Mouse (Mus musculus) lung, postnatal 0 days (tissue): Measurements from ENCODE around the gene Ccdc85b. TPM values are rescaled to one million over a fixed set of nuclear protein-coding genes. Genes with fewer than 3 reads are reported as not detected.

ENCODE experiments used
- ATAC-seq: fragments of 200-750 bp; cut with Nextera tagmentation; 2 replicates; pipeline ENCODE4 v1.8.0; 2017; ENCODE audit warnings: moderate library complexity
- DNase-seq: peaks from one replicate; pipeline ENCODE4 v3.0.0-alpha.2; 2016; ENCODE audit warnings: low spot score
- H3K27ac ChIP-seq: fragments of 300-500 bp; sonication (generic); 2 replicates; pipeline ENCODE4 v1.5.1; 2014; ENCODE audit warnings: antibody characterized with exemption, mild to moderate bottlenecking, low read length, mixed read lengths
- H3K27me3 ChIP-seq: fragments of 300-500 bp; sonication (generic); replicated peaks from 2 replicates; pipeline ENCODE4 v1.6.1; 2014; ENCODE audit warnings: low read length, mixed read lengths; ENCODE audit not compliant: insufficient read depth
- H3K36me3 ChIP-seq: fragments of 300-500 bp; sonication (generic); 2 replicates; pipeline ENCODE4 v1.6.1; 2014; ENCODE audit warnings: low read length, mixed read lengths; ENCODE audit not compliant: insufficient read depth
- H3K4me1 ChIP-seq: fragments of 300-500 bp; sonication (generic); 2 replicates; pipeline ENCODE4 v1.6.1; 2014; ENCODE audit warnings: antibody characterized with exemption, low read depth, low read length, mixed read lengths; ENCODE audit not compliant: insufficient read depth
- H3K4me2 ChIP-seq: fragments of 300-500 bp; sonication (generic); replicated peaks from 2 replicates; pipeline ENCODE4 v1.6.1; 2014; ENCODE audit warnings: low read depth, mild to moderate bottlenecking, low read length, moderate library complexity, mixed read lengths
- H3K4me3 ChIP-seq: fragments of 300-500 bp; sonication (generic); 2 replicates; pipeline ENCODE4 v1.5.1; 2014; ENCODE audit warnings: low read depth, low read length
- H3K9ac ChIP-seq: fragments of 300-500 bp; sonication (generic); replicated peaks from 2 replicates; pipeline ENCODE4 v1.6.1; 2014; ENCODE audit warnings: low read depth, mild to moderate bottlenecking
- H3K9me3 ChIP-seq: fragments of 300-500 bp; sonication (generic); 2 replicates; pipeline ENCODE4 v1.6.1; 2016; ENCODE audit warnings: low read length, mixed read lengths
- CTCF ChIP-seq: IDR thresholded peaks from 2 replicates; pipeline ENCODE4 v1.5.1; 2016; ENCODE audit warnings: antibody characterized with exemption, mild to moderate bottlenecking
- EP300 ChIP-seq: IDR thresholded peaks from 2 replicates; pipeline ENCODE4 v1.6.1; 2016; ENCODE audit warnings: antibody characterized with exemption, mild to moderate bottlenecking, control low read depth
- WGBS: fragments of 180-500 bp; shearing (Covaris S2); extraction: QIAGEN DNeasy Blood & Tissue Kit; methylation state at CpG from one replicate; pipeline ENCODE4 v1.1.7; 2014; 5-methylcytosine and 5-hydroxymethylcytosine counted together
- polyA plus RNA-seq: library from polyadenylated mRNA; unstranded; fragments of >200 nt; fragmentation: Nextera tagmentation; extraction: Ambion mirVana; gene quantifications from 2 replicates; pipeline ENCODE4 v1.2.1, GENCODE M21; 2015

Ccdc85b gene
- 14.4 and 18.0 TPM in 2 replicates for polyA plus RNA-seq

DNA sequence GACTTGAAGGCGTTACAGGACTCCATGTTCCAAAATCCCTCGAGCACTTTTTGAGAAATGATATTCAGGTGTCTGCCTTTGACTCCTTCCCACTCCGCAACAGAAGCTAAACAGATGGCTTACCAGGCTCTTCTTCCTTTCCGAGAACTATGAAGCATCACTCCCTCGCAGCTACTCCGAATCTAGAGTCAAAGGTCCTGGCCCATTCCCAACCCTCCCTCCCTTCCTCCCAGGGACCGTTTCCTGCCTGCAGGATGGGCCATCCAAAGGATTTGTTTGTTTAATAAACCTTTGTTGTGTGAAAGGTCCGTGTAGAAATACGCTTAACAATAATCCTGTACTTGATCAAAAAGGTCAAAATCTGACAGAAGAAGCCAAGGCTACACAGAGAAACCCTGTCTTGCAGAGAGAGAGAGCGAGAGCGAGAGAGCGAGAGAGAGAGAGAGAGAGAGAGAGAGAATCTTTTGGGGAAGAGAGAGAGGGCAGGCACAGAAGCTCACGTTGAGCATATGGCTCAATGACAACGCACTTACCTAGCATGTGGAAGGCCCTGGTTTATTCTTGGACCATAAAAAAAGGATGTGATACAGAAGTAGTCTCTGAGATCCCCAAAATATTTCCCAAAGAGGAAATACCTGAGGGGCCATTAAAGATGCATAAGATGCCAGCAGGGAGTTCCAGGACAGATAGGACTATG, at the start of gene Ccdc85b:
Ccdc85b (minus strand) TSS at position 149 of the 697 bp plus-strand sequence.
- H3K4me1 ChIP-seq, result peaks cover 13% of the 10 kb centered on the region
- H3K4me2 ChIP-seq, result peak within 1 kb of the TSS; percentile 98
- peak within 1 kb of the TSS; percentile 92 for H3K27ac ChIP-seq
- ATAC-seq, result peak; percentile 30
- H3K9ac ChIP-seq, result peak within 1 kb of the TSS; percentile 74
- no peaks in the 10 kb centered on the region for H3K27me3 ChIP-seq
- TF ChIP-seq EP300 (peak; percentile 59; the same call in 1 of the 2 replicates), CTCF (no peak)
- peak within 1 kb of the TSS; percentile 79 for H3K4me3 ChIP-seq
- no peak for DNase-seq
- no peaks in the 10 kb centered on the region for H3K9me3 ChIP-seq
- H3K36me3 ChIP-seq, result no peaks in the 10 kb centered on the region; the same call in 1 of the 2 replicates
- WGBS, result 9% methylated on average over 14 of the region's 14 CpGs

DNA sequence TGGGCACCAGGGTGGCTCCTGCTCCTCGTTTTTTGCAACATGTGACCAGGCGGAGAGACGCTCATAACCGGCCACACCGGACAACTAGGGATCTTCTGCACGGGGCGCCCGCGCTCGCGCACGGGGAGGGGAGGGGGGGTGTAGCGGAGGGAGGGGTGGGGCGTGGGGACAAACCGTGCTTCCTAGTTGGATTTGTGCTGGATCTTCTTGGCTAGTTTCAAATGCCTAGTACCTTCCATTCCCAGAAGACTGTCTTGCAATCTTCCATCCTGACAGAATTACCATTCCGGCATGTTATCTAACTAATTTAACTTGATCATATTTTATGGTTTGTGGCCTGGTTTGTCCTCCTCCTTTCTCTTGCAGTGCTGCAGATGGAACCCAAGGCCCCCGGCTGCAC, 46.0 kb upstream of the Ccdc85b start, which contains the start of gene 1700020D05Rik:
1700020D05Rik (minus strand) TSS at position 101 of the 400 bp plus-strand sequence.
- TF ChIP-seq CTCF (no peak), EP300 (no peak)
- Histone ChIP-seq H3K4me2 (no peak within 1 kb of the TSS), H3K36me3 (no peaks in the 10 kb centered on the region), H3K4me3 (no peak within 1 kb of the TSS), H3K27me3 (no peaks in the 10 kb centered on the region), H3K9me3 (no peaks in the 10 kb centered on the region), H3K4me1 (no peaks in the 10 kb centered on the region), H3K27ac (no peak within 1 kb of the TSS), H3K9ac (no peak within 1 kb of the TSS)
- WGBS, result 63% methylated on average over 17 of the region's 17 CpGs
- no peak for DNase-seq
- ATAC-seq, result no peak

DNA sequence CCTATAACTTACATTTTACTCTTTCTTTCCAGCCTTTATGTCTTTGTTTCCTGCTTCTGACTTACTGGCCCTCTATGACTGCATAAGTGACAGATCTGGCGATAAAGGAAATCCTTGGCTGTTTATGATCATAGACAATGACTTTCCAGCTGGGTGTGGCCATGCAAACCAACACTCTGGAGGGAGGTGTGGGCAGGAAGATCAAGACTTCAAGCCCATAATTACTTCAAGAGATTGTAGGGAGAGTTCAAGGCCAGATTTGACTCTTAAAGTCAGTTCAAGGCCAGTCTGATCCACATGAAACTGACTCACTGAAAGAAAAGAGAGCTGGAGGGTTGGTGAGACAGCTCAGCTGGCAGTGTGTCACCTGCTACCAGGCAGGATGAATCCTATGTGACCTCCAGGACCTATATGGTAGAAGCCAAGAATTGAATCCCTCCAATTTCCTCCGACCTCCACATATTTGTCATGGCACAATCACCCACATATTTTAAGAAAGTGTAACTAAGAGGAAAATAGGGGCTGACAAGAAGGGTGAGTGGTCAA, 42.7 kb upstream of the Ccdc85b start:
- DNase-seq (no peak), ATAC-seq (no peak)
- Histone ChIP-seq H3K4me3 (no peak overlapping the region), H3K27me3 (no peaks in the 10 kb centered on the region), H3K9me3 (no peaks in the 10 kb centered on the region), H3K27ac (no peak overlapping the region), H3K36me3 (peaks cover 13% of the 10 kb centered on the region), H3K9ac (no peak overlapping the region), H3K4me1 (no peaks in the 10 kb centered on the region), H3K4me2 (no peak overlapping the region)
- no peak for TF ChIP-seq EP300
- no peak for TF ChIP-seq CTCF
- 66% methylated on average over 2 of the region's 2 CpGs for WGBS

DNA sequence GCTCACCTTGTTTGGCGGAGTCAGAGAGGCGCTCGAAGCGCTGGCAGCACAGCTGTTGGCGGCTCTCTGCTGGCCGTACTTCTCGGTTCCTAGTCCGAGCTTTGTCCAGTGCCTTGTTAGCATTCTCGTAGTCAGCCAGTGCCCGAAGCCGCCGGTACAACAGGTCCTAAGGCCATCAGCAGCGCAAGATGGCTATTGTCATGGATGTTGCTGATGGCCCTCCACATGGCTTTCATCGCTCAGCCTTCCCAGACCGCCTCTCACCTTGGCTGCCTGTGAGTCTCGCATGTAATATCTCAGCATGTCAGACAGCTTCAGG, 38.3 kb upstream of the Ccdc85b start:
- Histone ChIP-seq H3K4me1 (peaks cover 3% of the 10 kb centered on the region; the same call in 1 of the 2 replicates), H3K9me3 (no peaks in the 10 kb centered on the region), H3K4me2 (no peak overlapping the region), H3K9ac (no peak overlapping the region), H3K36me3 (peaks cover 27% of the 10 kb centered on the region), H3K27ac (no peak overlapping the region), H3K27me3 (no peaks in the 10 kb centered on the region), H3K4me3 (no peak overlapping the region)
- TF ChIP-seq CTCF (no peak), EP300 (no peak)
- DNase-seq (no peak), ATAC-seq (no peak)
- WGBS, result 79% methylated on average over 16 of the region's 16 CpGs

DNA sequence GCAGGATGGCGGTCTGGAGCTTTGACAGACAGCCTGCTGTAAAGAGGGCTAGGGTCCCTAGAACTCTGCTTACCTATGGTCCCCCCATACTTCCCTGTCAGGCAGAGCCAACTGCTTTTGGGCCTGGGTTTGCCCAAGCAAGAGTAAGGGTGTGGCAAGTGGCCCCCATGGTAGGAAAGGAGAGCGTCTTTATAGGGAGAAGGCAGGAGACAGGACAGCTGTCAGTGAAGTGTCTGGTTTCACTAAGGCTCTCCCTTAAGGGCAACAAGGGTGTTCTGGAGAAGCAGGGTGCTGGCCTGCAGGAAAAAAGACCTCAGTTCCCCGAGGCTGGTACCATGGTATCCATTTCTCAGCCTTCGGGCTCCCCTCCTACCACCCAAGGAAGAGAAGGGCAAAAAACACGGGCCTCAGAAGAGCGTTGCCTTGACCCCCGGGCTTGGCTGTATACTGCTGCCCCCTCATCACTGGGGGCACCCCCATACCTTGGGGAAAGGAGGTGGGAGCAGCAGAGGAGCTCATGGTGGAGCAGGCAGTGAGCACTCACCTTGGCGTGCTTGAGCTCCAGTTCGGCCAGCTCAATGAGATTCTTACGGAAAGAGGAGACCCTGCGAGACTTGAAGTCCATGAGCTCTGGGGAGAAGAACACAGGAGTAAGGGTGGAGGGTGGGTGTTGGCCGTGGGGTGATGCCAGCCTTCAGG, 37.8 kb upstream of the Ccdc85b start:
- Histone ChIP-seq H3K4me2 (no peak overlapping the region), H3K27me3 (no peaks in the 10 kb centered on the region), H3K4me1 (peaks cover 3% of the 10 kb centered on the region; the same call in 1 of the 2 replicates), H3K27ac (no peak overlapping the region), H3K36me3 (peaks cover 27% of the 10 kb centered on the region), H3K4me3 (no peak overlapping the region), H3K9me3 (no peaks in the 10 kb centered on the region), H3K9ac (no peak overlapping the region)
- WGBS, result 81% methylated on average over 12 of the region's 12 CpGs
- DNase-seq, result no peak
- ATAC-seq, result no peak
- TF ChIP-seq EP300 (no peak), CTCF (no peak)

DNA sequence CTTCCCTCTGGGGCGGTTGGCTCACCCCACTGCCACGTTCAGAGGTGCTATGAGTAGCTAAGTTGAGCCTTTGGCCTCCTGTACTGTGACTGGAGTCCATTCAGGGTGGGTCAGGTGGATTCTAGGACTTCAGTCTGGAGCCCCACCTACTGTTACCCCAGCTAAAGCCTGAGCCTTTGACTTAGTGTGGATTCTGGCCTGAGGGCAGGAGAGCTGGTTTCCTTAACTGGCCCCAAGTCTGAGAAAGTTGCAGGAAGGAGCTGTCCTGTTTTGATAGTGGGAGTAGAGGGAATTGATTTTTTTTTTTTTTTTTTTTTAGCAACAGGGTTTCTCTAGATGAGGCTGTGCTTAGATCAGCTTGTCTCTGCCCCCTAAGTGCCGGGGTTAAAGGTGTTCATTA, 36.6 kb upstream of the Ccdc85b start:
- Histone ChIP-seq H3K4me3 (no peak overlapping the region), H3K36me3 (peaks cover 27% of the 10 kb centered on the region), H3K4me2 (no peak overlapping the region), H3K9me3 (no peaks in the 10 kb centered on the region), H3K4me1 (peaks cover 3% of the 10 kb centered on the region; the same call in 1 of the 2 replicates), H3K27ac (no peak overlapping the region), H3K27me3 (no peaks in the 10 kb centered on the region), H3K9ac (no peak overlapping the region)
- no peak for DNase-seq
- TF ChIP-seq EP300, result no peak
- TF ChIP-seq CTCF, result no peak
- ATAC-seq, result no peak
- 83% methylated on average over 3 of the region's 3 CpGs for WGBS
